Mouse (Mus musculus): Measurements from ENCODE around the gene Tfap2e. TPM values are rescaled to one million over a fixed set of nuclear protein-coding genes. Genes with fewer than 3 reads are reported as not detected.

The Tfap2e gene
- total RNA-seq, 2 experiments from 2014 or later, result not detected

DNA sequence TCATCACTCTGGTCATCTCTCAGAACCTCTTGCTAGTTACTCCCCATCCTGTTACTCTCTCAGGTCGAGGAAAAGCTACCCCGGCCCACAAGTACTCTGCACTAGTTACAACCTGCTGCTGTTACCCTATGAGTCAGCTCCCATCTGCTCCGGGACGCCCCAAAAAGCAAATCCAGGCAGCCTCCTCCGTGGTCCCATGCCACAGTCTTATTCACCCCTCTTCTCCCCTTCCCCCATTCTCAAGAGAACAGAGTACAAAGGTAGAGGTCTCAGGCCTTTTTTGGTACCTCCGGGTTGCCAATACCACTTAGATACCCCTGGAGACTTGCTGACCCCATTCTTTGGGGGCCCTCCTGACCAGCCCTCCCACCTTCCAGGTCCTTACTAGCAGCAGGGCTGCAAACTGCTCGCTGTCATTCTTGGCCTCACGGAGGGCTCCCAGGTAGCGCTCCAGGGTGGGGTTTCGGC lies 15.6 kb upstream of the Tfap2e start:
- no peak for DNase-seq

DNA sequence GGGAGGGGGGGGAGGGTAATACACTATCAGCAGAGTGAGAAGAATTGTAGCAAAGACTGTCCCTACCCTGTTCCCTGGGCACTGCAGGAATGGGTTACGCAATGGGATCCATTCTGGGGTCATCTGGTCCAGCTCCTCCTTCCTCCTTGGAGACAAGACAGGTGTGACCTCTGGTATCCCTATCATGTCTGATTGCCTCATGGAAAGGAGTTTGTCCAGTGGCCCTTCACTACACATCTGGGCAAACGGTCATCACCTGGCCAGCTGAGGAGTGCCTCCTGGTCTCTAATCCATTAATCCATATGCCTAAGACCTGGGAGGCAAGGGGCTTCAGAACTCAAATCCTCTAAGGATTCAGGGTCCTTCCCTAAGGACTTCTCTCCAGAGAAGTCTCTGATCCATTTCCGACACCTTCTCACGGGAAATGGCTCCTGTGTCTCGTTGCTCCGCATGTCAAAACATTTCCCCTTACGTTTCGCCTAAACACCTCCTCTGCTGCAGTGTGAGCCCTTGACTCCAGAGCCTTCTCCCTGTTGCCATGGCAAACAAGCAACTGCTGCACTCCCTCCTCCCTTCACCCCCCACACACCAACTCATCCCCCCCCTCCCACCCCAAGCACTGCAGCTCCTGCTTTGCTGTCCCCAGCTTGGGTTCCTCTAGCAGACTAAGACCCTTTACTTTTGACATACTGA lies 15.0 kb upstream of the Tfap2e start:
- no peak for DNase-seq

DNA sequence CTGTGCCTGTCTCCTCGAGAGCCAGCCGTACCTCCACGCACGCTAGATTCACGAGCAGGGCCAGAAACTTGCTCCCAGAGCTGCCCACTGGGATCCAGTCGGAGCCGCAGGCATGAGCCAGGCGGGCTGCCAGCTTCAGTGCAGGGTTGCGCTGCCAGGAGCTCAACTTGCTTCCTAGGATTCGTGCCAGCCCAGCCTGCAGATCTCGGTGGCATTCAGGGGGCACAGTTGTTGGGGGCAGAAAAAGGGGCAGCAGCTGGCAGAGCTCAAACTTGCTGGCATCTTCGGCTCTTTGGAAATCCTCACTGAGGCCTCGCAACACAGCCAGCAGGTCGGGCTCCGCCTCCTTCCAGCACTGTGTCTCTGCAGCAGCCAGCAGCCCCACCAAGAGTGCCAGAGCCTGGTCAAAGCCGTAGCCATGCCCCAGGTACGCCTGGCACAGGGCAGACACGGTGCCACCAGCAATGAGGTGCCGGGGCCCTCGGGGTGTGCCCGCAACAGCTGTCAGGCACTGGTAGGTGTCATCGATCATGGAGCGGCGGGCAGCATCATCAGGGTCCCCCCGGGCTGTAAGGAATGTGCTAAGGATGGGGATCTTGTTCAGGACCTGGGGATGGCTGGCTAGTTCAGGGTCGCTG lies 14.1 kb upstream of the Tfap2e start:
- peak; percentile 74 for DNase-seq

DNA sequence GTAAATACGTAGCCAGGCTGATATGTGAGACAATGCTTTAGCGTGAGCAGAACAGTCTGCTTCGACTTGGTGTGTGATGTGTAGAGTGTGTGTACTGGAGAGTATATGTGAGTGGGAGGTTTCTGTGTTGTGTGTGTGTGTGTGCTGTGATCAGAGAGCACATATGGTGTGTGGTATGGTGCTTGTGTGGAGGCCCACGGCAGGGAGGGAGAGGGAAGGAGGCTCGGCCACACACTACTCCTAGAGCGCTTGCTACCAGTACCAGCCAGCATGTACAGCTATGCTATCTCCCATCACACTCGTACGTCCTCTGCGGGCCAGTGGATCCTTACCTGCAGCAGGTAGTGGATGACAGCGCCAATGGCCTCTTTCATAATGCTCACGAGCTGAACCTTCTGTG lies 13.5 kb upstream of the Tfap2e start:
- no peak for DNase-seq

DNA sequence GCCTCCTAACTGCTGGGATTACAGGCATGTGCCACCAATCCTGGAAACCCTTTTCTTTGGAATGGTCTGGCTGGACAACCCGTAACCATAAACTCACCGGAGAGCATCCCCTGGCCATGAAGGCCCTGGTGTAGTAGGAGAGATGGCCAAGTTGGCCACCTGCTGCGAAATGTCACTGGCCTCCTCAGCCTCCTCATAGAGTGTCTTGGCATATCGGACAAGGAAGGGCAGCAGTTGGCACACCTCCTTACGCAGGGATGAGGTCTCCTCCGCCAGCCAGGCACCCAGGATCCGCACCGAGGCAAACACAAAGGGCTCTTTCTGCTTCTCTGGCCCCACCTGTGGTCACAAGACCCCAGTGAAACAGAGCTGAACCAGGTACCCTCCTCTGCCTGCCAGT lies 12.3 kb upstream of the Tfap2e start:
- no peak for DNase-seq

DNA sequence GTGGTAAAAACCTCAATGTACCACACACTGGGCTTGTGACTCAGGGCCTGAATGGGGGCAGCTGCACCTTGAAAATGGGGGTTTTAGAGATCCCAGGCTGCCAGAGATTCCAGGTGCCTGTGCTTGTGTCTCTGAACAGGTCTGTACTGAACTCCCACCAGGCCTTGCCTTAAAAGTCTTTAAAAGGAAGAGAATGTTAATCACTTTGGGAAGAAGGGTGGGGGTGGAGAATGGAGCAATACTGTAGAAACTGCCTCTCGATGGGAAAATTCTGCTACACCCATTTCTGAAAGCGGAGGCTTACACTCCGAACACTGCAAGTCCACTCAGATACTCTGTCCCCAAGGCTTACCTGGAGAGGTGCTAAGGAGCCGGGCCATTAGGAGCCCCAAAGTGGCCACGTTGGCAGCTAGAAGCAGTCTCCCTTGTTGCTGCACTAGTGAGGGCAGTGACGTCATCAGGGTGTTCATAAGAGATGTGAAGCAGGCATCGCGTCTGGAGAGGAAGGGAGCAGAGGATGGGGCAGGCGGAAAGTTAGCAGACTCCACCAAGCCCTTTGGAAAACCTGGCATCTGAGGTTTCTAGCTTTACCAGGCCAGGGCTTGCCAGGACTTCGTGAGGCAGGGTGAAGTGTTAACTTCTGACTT lies 10.3 kb upstream of the Tfap2e start:
- no peak for DNase-seq

DNA sequence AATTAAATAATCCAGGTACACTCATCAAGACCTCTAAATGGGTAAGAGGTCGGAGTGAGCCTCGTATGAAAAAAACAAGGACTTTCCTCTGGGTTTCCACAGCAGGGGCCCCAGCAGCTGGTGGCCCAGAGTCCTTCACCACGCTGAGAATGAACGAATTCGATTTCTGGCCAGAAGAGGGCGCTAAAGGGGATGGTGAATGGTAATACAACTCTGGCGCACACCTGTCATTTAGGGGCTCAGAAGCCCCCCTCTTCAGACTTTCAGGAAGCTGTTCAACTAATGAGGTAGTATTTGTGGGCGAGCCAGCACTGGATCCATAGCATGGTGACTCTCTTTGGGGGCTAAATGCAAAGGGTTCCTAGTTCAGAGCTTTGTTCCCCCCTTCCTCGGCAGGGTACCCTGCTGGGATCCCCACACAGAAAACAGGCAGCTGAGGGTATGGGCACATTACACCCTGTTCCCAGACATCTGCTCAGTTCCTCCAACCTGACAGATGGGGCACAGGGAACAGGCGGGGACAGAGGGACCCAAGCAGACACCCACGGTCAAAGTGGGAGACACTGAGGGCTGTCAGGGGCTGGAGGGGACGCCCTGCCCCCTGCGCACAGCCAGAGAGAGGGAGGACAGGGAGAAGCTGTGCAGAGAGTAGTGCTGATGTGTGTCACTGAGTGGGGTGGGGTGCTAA lies 9.6 kb upstream of the Tfap2e start:
- DNase-seq, result peak; percentile 73

DNA sequence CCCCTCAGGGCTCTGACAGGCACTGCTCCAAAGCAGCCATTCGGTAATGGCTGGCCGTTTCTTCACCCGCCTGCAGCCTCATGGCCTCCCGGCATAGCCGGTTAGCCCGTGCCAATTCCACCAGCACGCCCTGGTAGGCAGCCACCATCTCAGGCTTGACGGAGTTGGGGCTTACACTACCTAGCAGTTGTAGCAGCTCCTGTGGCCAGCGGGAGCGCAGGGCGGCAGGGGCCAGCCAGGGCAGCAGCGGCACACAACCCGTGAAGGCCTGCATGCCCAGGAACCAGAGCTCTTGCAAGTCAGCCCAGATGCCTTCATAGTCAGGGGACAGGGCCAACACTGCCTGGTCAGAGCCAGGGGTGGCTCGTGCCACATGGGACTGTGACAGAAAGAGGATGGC lies 8.8 kb upstream of the Tfap2e start:
- no peak for DNase-seq

DNA sequence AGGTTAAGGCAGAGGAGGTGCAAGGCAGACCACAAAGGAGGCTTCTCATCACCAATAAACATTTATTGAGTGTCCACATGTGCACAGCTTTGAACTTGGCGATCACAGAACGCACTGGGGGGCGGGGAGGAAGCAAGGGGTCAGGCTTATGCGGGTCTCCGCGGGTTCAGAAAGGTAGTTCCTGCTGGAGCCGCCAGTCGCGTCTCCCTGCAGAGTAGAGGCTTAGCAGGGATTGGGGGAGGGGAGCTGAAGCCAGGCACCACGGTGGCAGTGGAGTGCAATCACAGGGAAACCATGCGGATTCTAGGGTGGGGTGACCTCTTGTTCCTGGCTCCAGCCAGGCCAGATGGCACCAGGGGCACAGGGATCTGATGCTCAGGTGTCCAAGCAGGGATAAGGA lies 7.7 kb upstream of the Tfap2e start:
- no peak for DNase-seq

DNA sequence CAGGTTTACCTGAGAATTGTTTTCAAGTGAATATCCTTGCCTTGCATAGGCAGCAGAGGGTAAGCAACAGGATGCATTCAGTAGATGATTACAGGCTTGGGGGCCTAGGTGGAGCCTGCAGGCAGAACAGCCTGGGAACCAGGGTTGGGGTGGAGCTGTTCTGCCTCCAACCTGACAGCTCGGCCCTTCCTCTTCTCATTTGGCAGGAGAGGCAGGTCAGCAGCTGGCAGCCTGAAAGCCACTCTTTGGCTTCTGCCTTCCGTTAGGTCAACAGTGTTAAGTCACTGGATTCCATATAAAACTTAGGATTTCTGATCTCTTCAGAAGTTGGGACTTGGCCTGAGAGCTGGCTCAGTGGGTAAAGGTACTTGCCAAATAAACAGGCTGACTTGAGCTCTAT lies 6.9 kb upstream of the Tfap2e start:
- no peak for DNase-seq

DNA sequence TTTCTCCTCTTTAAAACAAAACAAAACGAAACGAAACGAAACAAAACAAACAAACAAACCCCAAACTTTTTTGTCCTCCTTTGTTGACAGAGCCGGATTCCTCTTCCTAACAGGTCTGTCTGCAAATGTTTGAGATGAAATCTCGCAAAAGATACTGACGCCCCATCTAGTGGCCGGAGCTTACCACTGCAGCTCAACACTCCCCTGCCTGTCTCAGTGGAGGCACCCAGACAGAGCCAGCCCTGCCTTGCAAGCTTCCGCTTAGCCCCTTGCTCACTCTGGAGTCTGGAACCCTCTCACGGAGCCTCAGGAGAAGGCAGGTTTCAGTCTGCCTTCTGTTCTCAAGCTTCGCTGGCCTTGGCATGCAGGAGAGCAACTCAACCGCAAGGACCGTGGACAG lies 5.4 kb upstream of the Tfap2e start:
- DNase-seq, result peak; percentile 85

DNA sequence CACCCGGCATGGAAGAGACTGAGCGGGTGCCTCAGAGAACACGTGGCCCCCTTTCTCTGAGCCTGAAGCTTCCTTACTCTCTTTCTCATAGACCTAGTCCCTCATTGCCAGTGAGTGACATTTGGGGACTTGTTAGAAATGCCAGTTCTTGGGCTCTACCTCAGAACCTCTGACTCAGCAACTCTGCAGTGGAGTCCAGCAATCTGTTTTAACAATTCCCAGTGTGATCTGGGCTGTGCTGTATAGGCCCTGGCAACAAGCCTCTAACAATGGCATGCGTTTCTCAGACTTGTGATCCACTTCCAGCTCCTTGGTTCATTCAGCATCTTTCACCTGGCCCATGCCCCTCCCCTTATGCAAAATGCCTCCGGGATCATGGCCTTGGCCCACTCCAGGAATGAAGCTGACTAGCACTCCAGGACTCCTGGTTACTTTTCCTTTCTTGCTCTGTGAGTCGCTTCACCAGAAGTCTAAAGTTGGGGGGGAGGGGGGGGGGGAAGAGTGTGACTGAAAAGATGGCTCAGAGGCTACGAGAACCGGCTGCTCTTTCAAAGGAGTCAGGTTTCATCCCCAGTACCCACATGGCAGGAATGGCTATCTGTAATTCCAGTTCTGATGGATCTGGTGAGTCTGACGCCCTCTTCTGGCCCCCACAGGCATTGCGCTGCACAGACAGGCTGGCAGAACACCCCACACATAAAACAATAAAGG lies 4.1 kb upstream of the Tfap2e start:
- no peak for DNase-seq

DNA sequence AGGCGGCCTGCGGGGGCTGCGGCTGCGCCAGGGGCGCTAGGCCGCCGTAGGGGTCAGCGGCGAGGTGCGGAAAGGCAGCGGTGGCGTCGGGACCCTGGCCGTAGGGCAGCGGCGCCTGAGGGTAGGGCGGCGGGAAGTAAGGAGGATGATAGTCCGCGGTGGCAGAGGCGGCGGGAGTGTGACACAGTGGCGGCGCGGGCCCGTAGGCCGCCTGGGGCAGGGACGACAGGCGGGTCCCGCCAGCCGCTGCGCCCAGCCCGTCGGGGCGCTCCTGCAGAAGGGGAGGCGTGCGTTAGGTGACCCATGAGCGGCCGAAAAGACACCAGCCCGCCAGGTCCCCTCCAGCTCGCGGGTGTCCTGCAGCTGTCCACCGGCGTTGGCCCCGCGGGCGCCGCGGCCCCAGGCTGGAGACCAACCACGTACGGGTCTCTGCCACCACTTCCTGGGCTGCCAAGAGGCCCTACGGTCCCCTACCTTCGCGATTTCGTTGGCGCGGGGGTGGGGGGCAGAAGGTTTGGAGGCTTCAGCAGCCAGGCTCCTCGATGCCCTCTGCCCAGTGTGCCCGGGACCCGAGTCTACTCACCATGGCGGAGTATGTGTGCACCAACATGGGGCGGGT lies 549 bp downstream of the Tfap2e start:
- DNase-seq, result no peak

DNA sequence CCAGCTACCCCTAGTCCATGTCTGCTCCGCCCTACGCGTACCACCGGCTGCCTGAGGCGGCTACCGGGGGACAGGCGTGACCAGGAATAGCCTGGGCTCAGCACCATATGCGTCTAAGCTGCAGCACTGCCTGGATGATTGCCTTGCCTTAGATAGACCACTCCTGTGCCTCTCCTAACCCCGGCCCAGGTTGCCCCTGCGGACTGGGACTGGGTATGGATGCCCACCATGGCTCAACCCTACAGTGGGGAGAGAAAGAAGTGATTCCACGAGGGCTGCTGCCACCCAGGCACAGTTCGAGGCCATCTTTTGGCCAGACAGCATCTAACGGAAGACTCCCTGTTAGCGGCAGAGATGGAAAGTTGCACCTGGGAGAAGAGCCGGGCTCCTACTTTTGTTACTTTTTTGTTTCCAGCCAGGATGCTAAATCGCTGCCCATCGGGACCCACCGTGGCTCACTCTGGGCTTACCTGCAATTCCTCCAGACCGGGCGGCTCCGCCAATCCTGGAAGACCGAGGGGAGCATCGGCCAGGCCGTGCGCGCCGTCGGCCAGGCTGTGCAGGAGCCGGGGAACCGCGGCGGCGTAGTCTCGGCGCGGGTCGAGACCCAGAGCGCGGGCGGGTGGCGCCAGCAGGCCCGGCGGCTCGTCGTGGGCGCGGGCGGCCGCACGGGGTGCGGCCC lies 1.2 kb downstream of the Tfap2e start:
- DNase-seq, result no peak

DNA sequence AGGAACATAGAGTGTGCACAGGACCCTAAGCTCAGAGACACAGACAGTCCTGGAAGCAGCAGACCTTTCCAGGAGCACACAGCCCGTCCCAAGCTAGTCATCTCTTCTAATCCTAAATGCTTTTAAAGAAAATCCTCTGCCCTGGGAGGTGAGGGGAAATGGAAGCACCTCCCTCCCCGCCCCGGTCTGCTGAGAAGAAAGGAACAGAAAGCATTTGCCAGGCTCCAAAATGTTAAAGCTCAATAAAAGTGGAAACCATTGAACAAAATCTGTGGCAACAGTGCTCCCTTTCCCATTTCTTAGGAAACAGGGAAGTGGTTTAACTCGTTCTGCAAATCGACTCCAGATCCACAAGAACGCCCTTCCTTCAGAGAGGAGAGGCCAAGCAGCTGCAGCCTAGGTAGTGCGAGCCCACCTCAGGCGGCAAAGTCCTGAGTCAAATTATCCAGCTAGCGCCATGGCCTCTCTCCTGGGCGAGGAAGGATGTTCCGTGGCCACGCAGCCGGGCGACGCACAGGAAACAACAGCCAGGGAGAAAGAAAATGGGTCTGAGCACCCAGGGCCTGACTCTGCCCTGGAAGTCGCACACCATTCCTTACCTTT lies 1.9 kb downstream of the Tfap2e start:
- no peak for DNase-seq

DNA sequence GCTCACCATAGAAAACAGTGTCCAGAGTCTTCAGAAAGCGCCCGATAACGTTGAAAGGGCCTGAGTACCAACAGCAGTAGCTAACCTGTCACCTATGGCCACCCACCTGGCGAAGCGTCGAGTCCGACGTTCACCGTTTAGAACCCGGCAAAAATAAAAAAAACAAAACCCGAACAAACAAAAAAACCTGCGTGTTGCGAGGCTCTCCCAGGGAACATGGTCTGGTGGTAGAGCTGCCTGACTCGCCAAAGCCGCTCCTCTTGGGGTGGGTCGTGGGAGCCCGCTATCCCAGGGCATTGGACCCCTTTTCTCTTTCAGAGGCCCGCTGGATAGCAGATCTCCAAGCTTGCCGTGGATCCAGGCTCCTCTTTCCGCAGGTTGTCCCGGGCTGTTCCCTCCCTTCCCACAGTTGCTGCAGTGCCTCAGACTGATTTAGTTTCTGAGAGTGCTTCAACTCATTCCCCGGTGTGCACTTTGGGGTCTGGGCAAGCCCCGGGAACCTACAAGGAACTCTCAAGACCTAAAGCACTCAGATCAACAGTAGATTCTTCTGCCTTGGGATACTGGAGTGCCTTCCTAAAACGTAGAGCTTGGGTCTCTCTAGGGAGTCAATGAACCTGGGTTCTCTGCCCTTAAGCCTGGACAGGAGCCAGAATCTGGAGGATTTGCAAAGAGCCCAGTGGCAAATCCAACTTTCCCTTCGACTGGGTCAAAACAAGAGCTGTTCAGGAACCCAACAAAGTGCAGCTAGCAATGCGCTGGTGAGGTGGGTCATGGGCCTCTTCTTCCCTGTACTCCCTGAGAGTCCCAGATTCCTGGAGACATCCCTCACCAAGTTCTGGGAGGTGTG lies 3.3 kb downstream of the Tfap2e start:
- DNase-seq, result no peak

DNA sequence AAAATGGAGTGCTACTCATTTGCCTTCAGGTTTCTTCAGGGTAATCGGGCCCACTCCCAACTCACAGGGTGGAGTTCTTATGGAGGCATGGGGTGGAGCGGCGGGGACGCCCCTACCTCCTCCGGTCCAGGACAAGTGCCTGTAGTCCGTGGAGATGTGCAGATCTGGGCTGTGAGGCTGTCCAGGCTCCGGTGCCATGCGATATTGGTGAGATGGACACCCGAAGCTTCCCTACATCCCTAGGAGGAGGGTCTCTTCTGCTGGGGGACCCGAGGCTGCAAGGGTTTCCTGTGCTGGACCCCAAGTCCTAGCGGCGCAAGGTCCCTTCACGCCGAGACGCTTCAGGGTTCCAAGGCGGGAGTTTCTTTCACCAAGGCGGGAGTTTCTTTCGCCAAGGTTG lies 3.9 kb downstream of the Tfap2e start:
- no peak for DNase-seq

DNA sequence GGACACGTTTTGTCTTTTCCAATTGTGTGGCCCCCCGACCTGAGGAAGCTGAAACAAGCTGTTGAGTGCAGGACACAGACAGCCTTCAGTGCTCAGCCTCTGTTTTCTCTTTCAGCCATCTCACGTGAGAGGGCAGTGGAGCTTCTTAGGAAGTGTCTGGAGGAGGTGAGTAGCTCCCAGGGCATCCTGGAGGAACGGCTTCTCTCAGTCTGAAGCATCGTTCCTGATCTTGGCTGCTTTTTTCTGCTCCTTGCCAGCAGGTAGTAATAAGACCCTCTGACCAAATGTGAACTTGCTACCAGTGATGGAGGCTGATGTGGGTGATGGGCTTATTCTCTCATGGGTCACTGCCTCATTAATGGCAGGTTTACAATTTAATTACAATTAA lies 28.6 kb downstream of the Tfap2e start:
- no peak for DNase-seq

DNA sequence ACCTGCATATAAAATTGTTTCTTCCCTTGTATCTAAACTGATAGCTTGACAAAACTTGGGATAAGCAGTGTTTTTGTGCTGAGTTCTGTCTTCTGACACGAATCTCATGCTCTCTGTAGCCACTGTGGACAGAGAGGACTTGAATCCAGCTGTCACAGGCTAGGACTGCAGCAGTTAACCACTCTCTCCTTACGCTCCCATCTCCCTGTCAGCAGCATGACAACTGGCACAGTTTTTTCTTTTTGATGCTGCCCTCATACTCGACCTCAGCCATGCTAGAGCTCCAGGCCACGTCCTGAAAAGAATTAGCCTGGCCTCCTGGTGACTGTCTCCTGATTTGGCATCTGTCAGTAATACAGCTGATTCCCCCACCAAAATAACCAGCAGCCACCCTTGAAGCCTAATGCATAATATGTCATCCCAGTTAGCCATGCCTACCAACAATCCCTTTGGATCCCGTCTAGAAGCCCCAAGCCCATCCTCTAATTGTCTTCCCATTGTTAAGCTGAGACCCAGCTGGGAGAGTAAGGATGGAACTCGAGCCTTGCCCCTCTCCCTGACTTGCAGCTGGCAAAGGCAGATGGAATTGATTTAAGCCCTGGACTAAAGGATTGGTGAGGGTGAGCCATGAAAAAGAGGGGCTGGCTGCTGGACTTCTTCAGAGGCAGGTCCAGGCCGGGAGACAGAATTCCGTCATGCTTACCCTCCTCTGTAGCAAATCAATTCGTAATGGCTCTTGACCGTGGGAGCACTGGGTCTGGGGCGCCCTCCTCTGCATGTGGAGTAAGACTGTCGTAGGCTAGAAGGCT lies 29.2 kb downstream of the Tfap2e start:
- DNase-seq, result no peak
